Mouse (Mus musculus) small intestine, adult 2 months (tissue): ENCODE data around the gene Fmod.

Experiments used
- CTCF ChIP-seq: fragments of 200-500 bp; IDR thresholded peaks from 2 replicates; pipeline ENCODE4 v1.5.1; 2012; ENCODE audit warnings: low read depth, mild to moderate bottlenecking, control low read depth, inconsistent platforms, low read length, moderate library complexity, mixed read lengths; ENCODE audit not compliant: insufficient replicate concordance, insufficient read length; ENCODE audit errors: extremely low read depth
- POLR2A ChIP-seq: fragments of 200-500 bp; IDR thresholded peaks from 2 replicates; pipeline ENCODE4 v1.6.1; 2012; ENCODE audit warnings: low read depth, mild to moderate bottlenecking, control low read depth, inconsistent platforms, low read length, moderate library complexity

DNA sequence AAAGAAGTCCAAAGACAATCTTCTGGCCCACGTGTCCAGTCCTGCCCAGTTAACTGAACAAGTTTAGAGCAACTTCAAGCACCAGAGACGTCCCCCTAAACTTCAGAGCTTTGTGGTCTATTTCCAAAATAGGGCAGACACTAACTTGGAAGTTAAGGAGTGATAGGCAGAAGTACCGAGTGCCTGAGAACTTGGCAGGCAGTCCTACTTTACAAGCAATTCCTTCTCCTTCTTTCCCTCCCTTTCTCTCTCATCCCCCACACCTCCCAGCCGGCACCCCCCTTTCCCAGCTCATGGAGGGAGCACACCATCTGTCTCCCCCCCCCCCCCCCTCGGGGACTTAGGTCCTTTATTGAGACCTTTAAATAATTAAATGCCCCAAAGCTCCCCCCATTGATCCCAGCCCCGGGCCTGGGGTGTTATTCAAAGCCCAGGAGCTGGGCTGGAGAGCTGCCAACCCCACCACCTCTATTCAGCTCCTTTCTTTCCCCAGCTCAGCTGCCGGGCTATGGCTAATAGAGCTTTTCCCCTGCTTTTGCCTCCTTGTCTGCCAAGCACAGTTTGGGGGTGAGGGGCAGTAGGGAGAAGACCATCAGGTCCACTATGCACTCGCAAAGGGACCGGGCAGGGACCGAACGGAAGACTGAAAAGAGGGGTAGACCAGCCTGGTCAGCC lies 25.5 kb downstream of the Fmod start:
- TF ChIP-seq CTCF (no peak), POLR2A (no peak)
